Mouse (Mus musculus): Measurements from ENCODE around the gene Bsg. TPM values are rescaled to one million over a fixed set of nuclear protein-coding genes. Genes with fewer than 3 reads are reported as not detected.

Gene Bsg
- polyA plus RNA-seq, 1 experiment, result 631 TPM

DNA sequence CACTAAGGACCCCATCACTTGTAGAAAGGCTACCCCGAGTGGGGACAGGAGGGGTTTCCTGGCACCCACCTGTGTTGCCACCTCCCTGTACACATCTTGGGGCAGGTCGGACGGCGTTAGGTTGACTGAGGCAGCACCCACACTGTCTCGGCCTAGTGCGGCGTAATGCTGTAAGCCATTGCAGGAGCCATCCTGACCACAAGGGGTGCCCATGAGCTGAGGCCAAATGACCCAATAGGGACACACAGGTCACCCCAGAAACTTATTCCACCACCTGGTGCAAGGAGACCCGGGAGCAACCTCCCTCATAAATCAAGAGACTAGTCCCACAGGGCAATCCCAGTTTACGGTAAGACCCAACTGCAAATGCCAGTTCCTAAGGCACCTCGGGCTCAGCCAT, 34.0 kb downstream of the Bsg start:
- DNase-seq (ENCODE audit: low read depth), result no peak
- TF ChIP-seq CTCF (IDR thresholded peaks at IDR 0.05; ENCODE audit: borderline replicate concordance, extremely low read depth, insufficient read depth, insufficient read length) (peak; percentile 57), POLR2A (IDR thresholded peaks at IDR 0.05; ENCODE audit: borderline replicate concordance, extremely low read depth, insufficient read depth, insufficient read length, poor library complexity, severe bottlenecking) (no peak)

DNA sequence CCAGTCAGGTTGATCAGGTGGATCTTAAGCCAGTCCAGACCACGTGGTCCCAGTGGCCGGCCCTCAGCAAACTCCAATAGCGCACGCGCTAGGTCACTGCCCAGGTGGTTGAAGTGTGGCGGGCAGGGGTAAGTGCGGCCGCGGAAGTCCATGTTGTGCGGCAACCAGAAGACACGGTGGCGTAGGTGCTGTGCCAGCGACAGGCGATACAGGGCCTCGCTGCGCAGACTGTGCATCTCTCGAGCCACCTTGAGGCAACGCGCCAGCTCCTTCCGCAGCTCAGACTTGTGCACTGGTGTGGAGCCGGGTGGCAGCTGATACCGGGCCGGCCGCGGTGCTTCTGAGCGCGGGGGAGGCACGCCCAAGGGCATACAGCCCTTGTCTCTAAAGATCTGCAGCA, 34.9 kb downstream of the Bsg start:
- TF ChIP-seq POLR2A (IDR thresholded peaks at IDR 0.05; ENCODE audit: borderline replicate concordance, extremely low read depth, insufficient read depth, insufficient read length, poor library complexity, severe bottlenecking) (no peak), CTCF (IDR thresholded peaks at IDR 0.05; ENCODE audit: borderline replicate concordance, extremely low read depth, insufficient read depth, insufficient read length) (no peak)
- no peak for DNase-seq (ENCODE audit: low read depth)

DNA sequence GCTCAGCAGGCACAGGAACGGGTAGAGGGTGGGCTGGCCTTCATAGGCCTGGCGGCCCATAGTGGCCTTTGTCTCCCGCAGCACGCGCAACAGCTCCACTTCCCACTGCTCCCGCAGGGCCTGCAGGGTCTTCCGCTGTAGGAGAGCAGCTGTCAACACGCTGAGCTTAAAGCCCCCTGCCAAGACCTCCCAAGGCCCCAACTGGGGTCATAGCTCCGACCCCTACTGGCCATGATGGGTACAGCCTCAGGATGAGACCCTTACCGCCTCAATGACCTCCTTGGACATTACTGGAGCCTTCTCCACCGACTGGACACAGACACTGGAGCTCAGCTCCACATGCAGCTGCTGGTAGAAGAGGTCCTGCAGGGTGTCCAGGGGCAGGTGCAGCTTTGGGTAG, 36.6 kb downstream of the Bsg start:
- TF ChIP-seq POLR2A (IDR thresholded peaks at IDR 0.05; ENCODE audit: borderline replicate concordance, extremely low read depth, insufficient read depth, insufficient read length, poor library complexity, severe bottlenecking) (no peak), CTCF (IDR thresholded peaks at IDR 0.05; ENCODE audit: borderline replicate concordance, extremely low read depth, insufficient read depth, insufficient read length) (peak; percentile 37)
- DNase-seq (ENCODE audit: low read depth), result no peak

DNA sequence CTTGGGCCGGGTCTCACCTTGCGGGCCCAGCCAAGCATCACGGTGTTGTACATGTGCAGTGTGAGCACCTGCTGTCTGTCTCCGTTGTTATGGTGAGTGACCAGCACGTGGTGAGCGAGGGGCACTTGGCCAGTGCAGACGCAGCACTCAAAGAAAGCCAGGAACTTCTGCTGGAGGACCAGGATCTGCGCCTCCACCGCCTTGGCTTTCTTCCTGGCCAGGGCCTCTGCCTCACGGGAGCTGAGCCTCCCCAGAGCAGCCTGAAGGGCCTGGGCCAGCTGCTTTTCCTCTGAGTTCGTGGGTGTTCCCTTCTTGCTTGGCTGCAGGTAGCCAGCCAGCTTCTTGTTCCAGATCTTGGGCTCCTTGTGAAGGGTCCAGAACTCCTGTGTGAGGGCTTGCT, 38.9 kb downstream of the Bsg start:
- DNase-seq (ENCODE audit: low read depth), result no peak
- TF ChIP-seq POLR2A (IDR thresholded peaks at IDR 0.05; ENCODE audit: borderline replicate concordance, extremely low read depth, insufficient read depth, insufficient read length, poor library complexity, severe bottlenecking), result no peak

DNA sequence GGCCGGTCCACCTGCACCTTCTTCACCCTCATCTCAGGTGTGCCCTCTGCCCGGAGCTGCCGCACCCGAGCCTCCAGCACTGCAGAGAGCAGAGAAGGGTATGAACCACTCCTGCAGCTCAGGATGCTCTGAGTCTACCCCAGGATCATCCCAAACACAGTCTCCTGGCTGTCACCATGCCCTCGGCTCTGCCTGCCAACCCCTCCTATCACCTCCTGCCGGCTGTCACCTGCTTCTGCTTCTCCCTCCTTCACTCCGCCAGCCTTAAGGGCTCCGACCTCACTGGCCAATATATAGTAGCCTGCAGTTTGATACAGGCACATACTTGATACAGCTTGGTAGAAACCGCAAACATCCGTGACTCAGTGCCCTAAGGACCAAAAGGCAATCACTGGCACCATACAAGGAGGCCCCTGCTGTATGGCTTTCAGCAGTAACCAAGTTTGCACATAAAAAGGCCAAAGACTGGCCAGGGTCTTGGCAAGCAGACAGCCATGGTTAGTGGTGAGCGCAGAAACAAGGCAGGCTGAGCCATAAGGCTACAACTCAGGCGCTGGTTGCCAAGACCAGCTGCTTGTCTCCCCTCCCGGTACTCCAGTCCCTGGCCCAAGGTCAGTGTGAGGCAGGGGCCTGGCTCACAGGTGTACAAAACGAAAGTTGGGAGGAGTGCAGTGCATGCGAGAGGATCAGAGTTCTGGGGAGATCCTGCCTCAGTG, 39.5 kb downstream of the Bsg start:
- TF ChIP-seq CTCF (IDR thresholded peaks at IDR 0.05; ENCODE audit: borderline replicate concordance, extremely low read depth, insufficient read depth, insufficient read length) (no peak), POLR2A (IDR thresholded peaks at IDR 0.05; ENCODE audit: borderline replicate concordance, extremely low read depth, insufficient read depth, insufficient read length, poor library complexity, severe bottlenecking) (no peak)
- no peak for DNase-seq (ENCODE audit: low read depth)

DNA sequence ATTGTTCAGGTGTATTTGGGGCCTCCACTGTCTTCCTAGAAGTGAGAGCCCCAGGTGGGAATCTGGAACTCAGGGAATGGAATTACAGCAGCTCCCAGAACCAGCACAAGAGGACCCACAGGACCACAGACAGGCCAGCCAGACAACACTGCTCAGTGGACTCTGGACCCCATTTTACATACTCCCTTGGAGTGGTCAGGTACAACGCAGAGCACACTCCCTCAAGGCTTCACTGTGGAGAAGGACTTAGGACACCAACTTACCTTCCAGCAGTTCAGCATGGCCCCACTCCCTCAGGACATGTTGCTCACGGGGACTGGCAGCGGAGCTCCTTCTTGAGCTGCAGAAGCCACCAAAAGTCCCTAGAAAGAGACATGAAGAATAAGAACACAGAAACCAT, 41.1 kb downstream of the Bsg start:
- TF ChIP-seq POLR2A (IDR thresholded peaks at IDR 0.05; ENCODE audit: borderline replicate concordance, extremely low read depth, insufficient read depth, insufficient read length, poor library complexity, severe bottlenecking) (no peak), CTCF (IDR thresholded peaks at IDR 0.05; ENCODE audit: borderline replicate concordance, extremely low read depth, insufficient read depth, insufficient read length) (no peak)

DNA sequence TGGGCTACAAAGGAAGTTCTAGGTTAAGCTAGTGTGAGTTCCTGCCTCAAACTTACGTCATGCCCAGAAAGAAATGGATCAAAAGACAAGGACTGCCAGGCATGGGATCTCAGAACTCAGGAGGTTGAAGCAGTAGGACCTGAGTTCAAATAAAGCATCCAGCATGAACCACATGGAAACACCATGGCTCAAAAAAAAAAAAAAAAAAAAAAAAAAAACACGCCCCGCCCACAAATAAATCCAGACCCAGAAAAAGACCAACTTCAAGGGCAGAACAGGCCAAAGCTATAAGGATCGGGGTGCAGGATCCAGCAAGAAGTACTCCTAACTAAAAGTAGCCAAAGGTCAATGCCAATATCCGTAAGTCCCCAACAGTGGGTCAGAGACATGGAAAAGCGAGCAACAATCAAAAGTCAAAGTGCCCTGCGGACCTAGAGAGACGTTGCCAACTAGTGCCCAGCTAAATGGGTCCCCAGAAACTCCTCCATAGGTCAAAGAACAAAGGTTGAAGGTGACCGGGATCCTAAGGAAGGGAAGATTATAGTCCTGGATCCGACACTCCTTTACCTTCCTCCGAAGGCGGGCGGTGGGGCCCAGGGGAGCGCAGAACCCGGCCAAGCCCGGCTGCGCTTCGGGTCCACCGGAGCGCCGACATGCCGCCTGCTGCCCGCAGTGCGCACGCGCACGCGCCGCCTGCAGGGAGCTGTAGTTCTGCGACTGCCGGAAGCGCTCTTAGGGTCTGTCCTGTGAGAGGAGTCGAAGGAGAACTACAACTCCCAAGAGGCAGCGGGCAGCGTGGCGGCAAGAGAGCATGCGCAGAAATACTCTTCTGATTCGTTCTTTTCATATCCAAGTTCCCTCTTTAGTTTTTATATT, 41.8 kb downstream of the Bsg start, which contains the start of gene Polrmt:
Polrmt (minus strand) TSS at position 684 of the 876 bp plus-strand sequence.
- DNase-seq (ENCODE audit: low read depth), result peak; percentile 99
- TF ChIP-seq CTCF (IDR thresholded peaks at IDR 0.05; ENCODE audit: borderline replicate concordance, extremely low read depth, insufficient read depth, insufficient read length) (peak; percentile 40; the same call in 1 of the 2 replicates), POLR2A (IDR thresholded peaks at IDR 0.05; ENCODE audit: borderline replicate concordance, extremely low read depth, insufficient read depth, insufficient read length, poor library complexity, severe bottlenecking) (peak; percentile 90)

More for the DNA sequence above, 41.1 kb downstream of the Bsg start:
- no peak for DNase-seq (ENCODE audit: low read depth)

DNA sequence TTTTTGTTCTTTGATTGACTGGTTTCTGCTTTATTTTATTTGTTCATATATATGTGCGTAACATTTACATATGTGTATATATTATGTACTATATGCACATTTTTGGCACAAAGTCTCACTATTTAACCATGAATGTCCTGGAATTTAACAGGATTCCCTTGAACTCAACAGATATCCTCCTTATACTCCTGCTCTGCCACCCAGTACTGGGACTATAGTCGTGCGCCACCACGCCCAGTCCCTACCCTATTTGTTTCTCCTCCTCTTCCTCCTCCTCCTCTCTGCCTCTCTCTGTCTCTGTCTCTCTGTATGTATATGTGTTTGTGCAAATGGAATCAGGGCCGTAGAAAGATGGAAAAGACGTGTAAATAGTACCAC, 42.5 kb downstream of the Bsg start:
- DNase-seq (ENCODE audit: low read depth), result no peak
- no peak for TF ChIP-seq POLR2A (IDR thresholded peaks at IDR 0.05; ENCODE audit: borderline replicate concordance, extremely low read depth, insufficient read depth, insufficient read length, poor library complexity, severe bottlenecking)
- no peak for TF ChIP-seq CTCF (IDR thresholded peaks at IDR 0.05; ENCODE audit: borderline replicate concordance, extremely low read depth, insufficient read depth, insufficient read length)

DNA sequence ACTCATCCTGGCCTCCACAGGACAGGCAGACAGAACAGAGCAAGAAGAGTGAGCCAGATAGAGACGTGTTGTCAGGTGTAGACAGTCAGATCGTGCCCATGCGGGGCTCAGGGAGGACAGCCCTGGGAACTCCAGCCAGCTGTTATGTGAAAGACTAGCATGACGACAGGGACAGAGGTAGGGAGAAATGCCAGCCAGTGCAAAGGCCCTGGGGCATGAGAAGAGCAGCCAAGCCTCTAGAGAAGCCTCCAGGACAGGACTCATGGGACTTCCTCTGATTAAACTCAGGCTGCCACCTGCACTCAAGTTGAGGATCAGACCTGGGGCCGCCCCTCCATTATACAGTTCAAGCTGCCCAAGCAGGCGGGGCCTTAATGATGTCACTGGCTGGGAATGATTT, 44.2 kb downstream of the Bsg start:
- TF ChIP-seq POLR2A (IDR thresholded peaks at IDR 0.05; ENCODE audit: borderline replicate concordance, extremely low read depth, insufficient read depth, insufficient read length, poor library complexity, severe bottlenecking), result no peak
- TF ChIP-seq CTCF (IDR thresholded peaks at IDR 0.05; ENCODE audit: borderline replicate concordance, extremely low read depth, insufficient read depth, insufficient read length), result no peak
- no peak for DNase-seq (ENCODE audit: low read depth)

DNA sequence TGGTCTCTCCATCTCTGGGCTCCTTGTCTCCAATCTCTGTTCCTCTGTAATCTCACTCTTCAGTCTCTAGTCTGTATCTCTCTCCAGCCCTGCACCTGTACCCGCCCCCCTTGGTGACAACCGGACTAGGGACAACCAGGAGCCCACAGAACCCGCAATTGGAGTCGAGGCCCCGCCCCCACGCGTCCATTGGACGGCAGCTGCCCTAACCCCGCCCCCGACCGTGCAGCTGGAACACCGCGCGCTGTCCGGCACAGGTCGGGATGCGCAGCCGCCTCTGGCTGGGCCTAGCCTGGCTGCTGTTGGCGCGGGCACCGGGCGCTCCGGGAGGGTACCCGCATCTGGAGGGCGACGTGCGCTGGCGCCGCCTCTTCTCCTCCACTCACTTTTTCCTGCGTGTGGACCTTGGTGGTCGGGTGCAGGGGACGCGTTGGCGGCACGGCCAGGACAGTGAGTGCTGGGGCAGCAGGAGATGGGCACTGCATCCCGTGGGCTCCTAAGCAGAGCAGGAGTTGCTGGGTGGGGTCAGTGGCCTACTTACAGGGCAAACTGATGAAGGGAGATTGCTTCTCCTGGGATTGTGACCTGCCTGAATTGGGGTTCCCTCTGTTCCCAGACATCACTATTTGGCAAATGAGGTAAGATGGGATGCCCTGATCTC, 50.7 kb downstream of the Bsg start, which contains the start of gene Fgf22:
Fgf22 (plus strand) TSS at position 221 of the 661 bp plus-strand sequence.
- peak; percentile 69 for DNase-seq (ENCODE audit: low read depth)
- TF ChIP-seq POLR2A (IDR thresholded peaks at IDR 0.05; ENCODE audit: borderline replicate concordance, extremely low read depth, insufficient read depth, insufficient read length, poor library complexity, severe bottlenecking) (no peak), CTCF (IDR thresholded peaks at IDR 0.05; ENCODE audit: borderline replicate concordance, extremely low read depth, insufficient read depth, insufficient read length) (no peak)

DNA sequence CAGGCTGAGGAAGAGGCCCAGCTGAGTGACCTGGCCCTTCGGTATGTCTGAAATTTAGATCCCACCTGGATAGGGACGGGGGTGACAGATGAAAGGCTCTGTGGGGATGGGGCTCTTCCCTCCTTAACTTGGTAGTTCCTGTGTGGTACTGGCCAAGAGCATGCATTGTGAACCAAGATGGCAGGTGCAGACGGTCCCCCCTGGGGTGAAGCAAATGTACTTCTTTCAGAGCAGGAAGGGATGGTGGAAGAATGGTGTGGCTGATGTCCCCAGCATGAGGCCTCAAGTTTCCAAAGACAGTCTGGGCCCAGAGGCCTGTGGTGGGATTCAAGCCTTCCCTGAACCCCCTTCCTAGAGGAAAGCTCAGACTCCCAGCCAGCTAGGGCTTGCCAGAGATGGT, 51.6 kb downstream of the Bsg start:
- no peak for DNase-seq (ENCODE audit: low read depth)
- TF ChIP-seq CTCF (IDR thresholded peaks at IDR 0.05; ENCODE audit: borderline replicate concordance, extremely low read depth, insufficient read depth, insufficient read length), result no peak
- no peak for TF ChIP-seq POLR2A (IDR thresholded peaks at IDR 0.05; ENCODE audit: borderline replicate concordance, extremely low read depth, insufficient read depth, insufficient read length, poor library complexity, severe bottlenecking)

All from brain, embryonic 14.5 days (tissue).